Mouse (Mus musculus) C3H10T1/2 (cell line): ENCODE measurements around the gene Rnft2. TPM values are rescaled to one million over a fixed set of nuclear protein-coding genes. Genes with fewer than 3 reads are reported as not detected.

ENCODE experiments used
- polyA plus RNA-seq, 2 experiments: library from polyadenylated mRNA; unstranded; fragments of >200 nt; fragmentation: generic; extraction: Trizol; gene quantifications; one replicate each; pipeline ENCODE4 v1.2.1; 2012; ENCODE audit warnings: missing spikeins in 2 of 2

Gene Rnft2
- 1 to 10 TPM in 1 of 2 experiments, under 1 TPM in 1; 0.37 to 5.5 TPM for polyA plus RNA-seq

GRCm38 (mm10) chr5:118244606-118245443 is at the start of gene Rnft2, which contains the start of gene 2410131K14Rik:
Rnft2 (minus strand) TSS chr5:118245116.
2410131K14Rik (plus strand) TSS chr5:118245227.

GRCm38 (mm10) chr5:118164581-118164980 is 80.3 kb downstream of the Rnft2 start, which contains the start of gene Hrk:
Hrk (plus strand) TSS chr5:118164648.

GRCm38 (mm10) chr5:118154839-118155564 is 89.9 kb downstream of the Rnft2 start, which contains the start of gene Fbxw8:
Fbxw8 (minus strand) TSS chr5:118155464.

Other genes starting within 250 kb of the Rnft2 start
- gene Tesc, start 217.4 kb downstream of the Rnft2 start, polyA plus RNA-seq: under 1 TPM; 0.05 to 0.90 TPM
- gene Fbxw8, start 89.7 kb downstream of the Rnft2 start, polyA plus RNA-seq: 10 to 100 TPM; 46.1 to 49.7 TPM
- gene Hrk, start 80.5 kb downstream of the Rnft2 start, polyA plus RNA-seq: not detected
- 1 to 10 TPM; 2.3 to 6.5 TPM for gene 2410131K14Rik, start 111 bp upstream of the Rnft2 start, polyA plus RNA-seq